Mouse (Mus musculus): ENCODE data around the gene Ntpcr. TPM values are rescaled to one million over a fixed set of nuclear protein-coding genes. Genes with fewer than 3 reads are reported as not detected.

The Ntpcr gene
- polyA plus RNA-seq, 1 experiment from 2014 or later: 13.0 TPM

GRCm38 (mm10) chr8:125776800-125777199, 47.0 kb downstream of the Ntpcr start:
- H3K27ac ChIP-seq (replicated peaks): no peak overlapping the region
- no peak overlapping the region for H3K9ac ChIP-seq
- 34% methylated on average over 6 of the region's 6 CpGs for WGBS (ENCODE audit: insufficient replicate concordance)
- H3K4me2 ChIP-seq: no peak overlapping the region
- H3K4me1 ChIP-seq (replicated peaks): peaks cover 4% of the 10 kb centered on the region
- H3K36me3 ChIP-seq (replicated peaks): no peaks in the 10 kb centered on the region
- H3K4me3 ChIP-seq (replicated peaks): no peak overlapping the region
- H3K9me3 ChIP-seq (replicated peaks): no peaks in the 10 kb centered on the region
- no peaks in the 10 kb centered on the region for H3K27me3 ChIP-seq
- no peak for ATAC-seq (ENCODE audit: insufficient read depth)

DNA sequence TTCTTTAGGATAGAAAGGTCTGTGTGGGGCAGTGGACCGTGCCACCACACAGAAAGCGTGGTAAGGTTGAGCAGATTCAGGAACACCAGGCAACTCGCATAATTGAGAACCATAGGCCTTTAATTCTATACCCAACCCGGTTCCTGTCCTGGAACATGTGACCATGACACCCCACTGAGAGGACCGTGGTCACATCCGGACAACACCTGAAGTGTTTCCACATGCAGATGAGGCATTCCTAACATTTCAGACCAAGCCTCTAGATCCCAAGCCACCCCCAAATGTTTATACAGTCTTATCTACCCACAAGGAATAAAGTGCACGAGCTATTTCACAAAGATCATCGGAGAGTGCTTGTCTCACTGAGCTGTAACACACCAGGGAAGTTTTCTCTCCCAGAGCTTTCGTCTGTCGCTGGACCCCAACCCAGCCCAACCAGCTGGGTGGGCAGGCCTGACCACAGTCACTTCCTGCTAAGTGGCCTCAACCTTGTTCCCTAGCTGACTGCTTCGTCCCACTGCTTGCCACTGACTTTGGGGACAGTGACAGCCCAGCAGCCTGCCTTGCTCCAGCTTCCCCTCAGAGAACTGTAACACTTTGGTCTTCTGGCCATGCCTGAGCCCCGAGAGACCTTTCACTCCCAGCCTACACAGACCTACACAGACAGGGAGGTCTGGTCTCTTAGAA, 47.9 kb downstream of the Ntpcr start:
- H3K9ac ChIP-seq: no peak overlapping the region
- H3K4me1 ChIP-seq (replicated peaks): peaks cover 4% of the 10 kb centered on the region
- no peak overlapping the region for H3K4me3 ChIP-seq (replicated peaks)
- H3K4me2 ChIP-seq: no peak overlapping the region
- no peaks in the 10 kb centered on the region for H3K9me3 ChIP-seq (replicated peaks)
- no peak for ATAC-seq (ENCODE audit: insufficient read depth)
- no peaks in the 10 kb centered on the region for H3K36me3 ChIP-seq (replicated peaks)
- no peaks in the 10 kb centered on the region for H3K27me3 ChIP-seq
- H3K27ac ChIP-seq (replicated peaks): no peak overlapping the region
- 30% methylated on average over 12 of the region's 12 CpGs for WGBS (ENCODE audit: insufficient replicate concordance)

DNA sequence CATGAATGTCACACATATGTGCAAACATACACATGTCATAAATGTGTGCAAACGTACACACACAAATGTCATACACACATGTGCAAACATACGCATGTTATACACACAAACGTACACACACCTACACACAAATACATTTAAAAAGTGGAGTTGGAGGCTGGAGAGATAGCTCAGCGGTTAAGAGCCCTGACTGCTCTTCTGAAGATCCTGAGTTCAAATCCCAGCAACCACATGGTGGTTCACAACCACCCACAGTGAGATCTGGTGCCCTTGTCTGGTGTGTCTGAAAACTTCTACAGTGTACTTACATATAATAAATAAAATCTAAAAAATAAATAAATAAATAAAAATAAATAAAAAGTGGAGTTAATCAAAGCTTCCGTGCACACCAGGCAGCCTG, 49.2 kb downstream of the Ntpcr start:
- WGBS (ENCODE audit: insufficient replicate concordance): 78% methylated on average over 5 of the region's 5 CpGs
- H3K9ac ChIP-seq: no peak overlapping the region
- no peaks in the 10 kb centered on the region for H3K27me3 ChIP-seq
- no peak overlapping the region for H3K4me2 ChIP-seq
- no peak for ATAC-seq (ENCODE audit: insufficient read depth)
- H3K27ac ChIP-seq (replicated peaks): no peak overlapping the region
- H3K9me3 ChIP-seq (replicated peaks): no peaks in the 10 kb centered on the region
- peaks cover 4% of the 10 kb centered on the region for H3K4me1 ChIP-seq (replicated peaks)
- no peaks in the 10 kb centered on the region for H3K36me3 ChIP-seq (replicated peaks)
- no peak overlapping the region for H3K4me3 ChIP-seq (replicated peaks)

- no peak for ATAC-seq (ENCODE audit: insufficient read depth)
- H3K9ac ChIP-seq: no peak overlapping the region
- no peak overlapping the region for H3K4me3 ChIP-seq (replicated peaks)
- no peaks in the 10 kb centered on the region for H3K36me3 ChIP-seq (replicated peaks)
- H3K4me2 ChIP-seq: no peak overlapping the region
- H3K9me3 ChIP-seq (replicated peaks): no peaks in the 10 kb centered on the region
- H3K4me1 ChIP-seq (replicated peaks): peaks cover 4% of the 10 kb centered on the region
- H3K27ac ChIP-seq (replicated peaks): no peak overlapping the region
- 50% methylated on average over 8 of the region's 8 CpGs for WGBS (ENCODE audit: insufficient replicate concordance)
- no peaks in the 10 kb centered on the region for H3K27me3 ChIP-seq
These were observed 49.9 kb downstream of the Ntpcr start for GRCm38 (mm10) chr8:125779656-125780055.

- H3K4me2 ChIP-seq: no peak overlapping the region
- no peak overlapping the region for H3K4me3 ChIP-seq (replicated peaks)
- H3K27ac ChIP-seq (replicated peaks): no peak overlapping the region
- no peak overlapping the region for H3K9ac ChIP-seq
- H3K27me3 ChIP-seq: no peaks in the 10 kb centered on the region
- no peak for ATAC-seq (ENCODE audit: insufficient read depth)
- 75% methylated on average over 3 of the region's 3 CpGs for WGBS (ENCODE audit: insufficient replicate concordance)
- peaks cover 10% of the 10 kb centered on the region for H3K4me1 ChIP-seq (replicated peaks)
- H3K9me3 ChIP-seq (replicated peaks): no peaks in the 10 kb centered on the region
- H3K36me3 ChIP-seq (replicated peaks): no peaks in the 10 kb centered on the region
These were observed 52.4 kb downstream of the Ntpcr start for GRCm38 (mm10) chr8:125782161-125782560.

DNA sequence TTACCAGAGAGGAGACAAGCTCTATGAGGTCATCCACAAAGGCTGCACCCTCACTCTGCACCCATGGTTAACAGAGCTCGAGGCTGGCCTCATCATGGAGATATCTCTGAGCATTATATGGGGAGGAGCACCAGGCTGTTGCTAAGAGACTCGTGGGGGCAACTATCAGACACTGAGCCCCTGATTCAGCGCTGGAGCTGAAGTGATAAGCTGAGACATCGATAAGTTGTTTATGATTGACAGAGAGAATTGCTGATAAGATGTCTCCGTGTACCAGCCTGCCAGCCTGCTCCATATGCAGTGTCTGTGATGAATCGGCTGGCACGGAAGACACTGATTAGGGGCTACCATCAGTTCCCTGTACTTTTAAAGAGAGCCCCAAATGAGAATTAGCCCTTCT, 57.1 kb downstream of the Ntpcr start:
- Histone ChIP-seq H3K4me1 (replicated peaks) (peaks cover 6% of the 10 kb centered on the region), H3K27me3 (no peaks in the 10 kb centered on the region), H3K36me3 (replicated peaks) (no peaks in the 10 kb centered on the region), H3K9me3 (replicated peaks) (no peaks in the 10 kb centered on the region), H3K27ac (replicated peaks) (no peak overlapping the region), H3K4me3 (replicated peaks) (no peak overlapping the region), H3K9ac (no peak overlapping the region), H3K4me2 (no peak overlapping the region)
- 23% methylated on average over 7 of the region's 7 CpGs for WGBS (ENCODE audit: insufficient replicate concordance)
- peak; percentile 67 for ATAC-seq (ENCODE audit: insufficient read depth)

GRCm38 (mm10) chr8:125792816-125793455, 63.2 kb downstream of the Ntpcr start:
- Histone ChIP-seq H3K4me2 (no peak overlapping the region), H3K27ac (replicated peaks) (no peak overlapping the region), H3K9me3 (replicated peaks) (no peaks in the 10 kb centered on the region), H3K36me3 (replicated peaks) (no peaks in the 10 kb centered on the region), H3K27me3 (no peaks in the 10 kb centered on the region), H3K4me1 (replicated peaks) (0 out of 2 replicates have a peak, but pooled peaks cover 5% of the 10 kb centered on the region), H3K9ac (no peak overlapping the region), H3K4me3 (replicated peaks) (no peak overlapping the region)
- ATAC-seq (ENCODE audit: insufficient read depth): peak; percentile 49; the same call in 1 of the 2 replicates
- WGBS (ENCODE audit: insufficient replicate concordance): 23% methylated on average over 9 of the region's 9 CpGs

DNA sequence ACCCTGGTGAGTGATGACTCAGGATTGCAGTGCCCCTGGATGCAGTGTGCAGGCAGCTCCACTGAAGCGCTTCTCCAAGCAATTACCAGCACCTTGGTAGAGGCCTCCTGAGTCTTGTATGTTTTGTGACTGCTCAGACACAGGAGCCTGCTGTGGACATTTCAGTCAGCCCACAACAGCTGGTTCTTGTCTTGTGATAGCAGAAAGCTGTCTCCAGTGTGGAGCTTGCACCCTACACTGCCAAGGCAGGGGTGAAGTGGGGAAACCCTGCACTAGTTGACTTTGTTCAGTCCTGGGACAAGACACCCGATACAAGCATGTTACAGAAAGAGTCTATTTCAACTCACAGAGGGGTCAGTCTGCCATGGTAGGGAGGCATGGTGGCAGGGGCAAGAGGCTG, 65.6 kb downstream of the Ntpcr start:
- H3K36me3 ChIP-seq (replicated peaks): no peaks in the 10 kb centered on the region
- 67% methylated on average over 2 of the region's 2 CpGs for WGBS (ENCODE audit: insufficient replicate concordance)
- no peaks in the 10 kb centered on the region for H3K9me3 ChIP-seq (replicated peaks)
- no peak overlapping the region for H3K4me2 ChIP-seq
- 0 out of 2 replicates have a peak, but pooled peaks cover 5% of the 10 kb centered on the region for H3K4me1 ChIP-seq (replicated peaks)
- no peak overlapping the region for H3K4me3 ChIP-seq (replicated peaks)
- H3K9ac ChIP-seq: no peak overlapping the region
- ATAC-seq (ENCODE audit: insufficient read depth): no peak
- no peak overlapping the region for H3K27ac ChIP-seq (replicated peaks)
- no peaks in the 10 kb centered on the region for H3K27me3 ChIP-seq

DNA sequence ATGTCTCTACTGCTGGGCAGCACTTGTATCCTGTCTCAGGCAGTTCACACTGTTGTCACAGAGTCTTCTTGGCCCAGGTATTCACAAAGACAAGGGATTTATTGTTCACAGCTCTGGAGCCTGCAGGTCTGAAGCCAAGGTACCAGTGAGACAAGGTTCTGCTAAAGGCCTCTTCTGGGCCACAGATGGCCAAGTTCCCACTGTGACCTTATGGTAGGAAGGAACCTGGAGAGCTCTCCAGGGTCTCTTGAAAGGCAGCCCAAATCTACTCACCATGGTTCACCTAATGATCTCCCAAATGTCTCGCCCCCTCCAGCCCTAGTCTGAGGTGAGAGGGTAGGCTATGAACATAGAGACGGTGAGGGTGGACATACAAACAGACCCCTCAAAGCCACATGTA, 67.2 kb downstream of the Ntpcr start:
- no peaks in the 10 kb centered on the region for H3K9me3 ChIP-seq (replicated peaks)
- H3K4me1 ChIP-seq (replicated peaks): 0 out of 2 replicates have a peak, but pooled peaks cover 5% of the 10 kb centered on the region
- H3K36me3 ChIP-seq (replicated peaks): no peaks in the 10 kb centered on the region
- no peak overlapping the region for H3K27ac ChIP-seq (replicated peaks)
- no peak overlapping the region for H3K9ac ChIP-seq
- no peaks in the 10 kb centered on the region for H3K27me3 ChIP-seq
- no peak overlapping the region for H3K4me2 ChIP-seq
- no peak for ATAC-seq (ENCODE audit: insufficient read depth)
- 75% methylated on average over 2 of the region's 2 CpGs for WGBS (ENCODE audit: insufficient replicate concordance)
- no peak overlapping the region for H3K4me3 ChIP-seq (replicated peaks)

All from liver, embryonic 15.5 days (tissue).